Mouse (Mus musculus): ENCODE data around the gene Ctdnep1. TPM values are rescaled to one million over a fixed set of nuclear protein-coding genes. Genes with fewer than 3 reads are reported as not detected.
A peak's percentile ranks its signal among the peaks of the same experiment; 100 is the strongest.

Ctdnep1 gene
- polyA plus RNA-seq, 1 experiment from 2014 or later = 26.1 TPM

- Histone ChIP-seq H3K4me2 (ENCODE audit: low read length) (no peak overlapping the region), H3K4me1 (ENCODE audit: control insufficient read depth, insufficient read depth, low read length) (peaks cover 22% of the 10 kb centered on the region), H3K4me3 (ENCODE audit: low read depth, low read length) (no peak overlapping the region), H3K9me3 (replicated peaks; ENCODE audit: control insufficient read depth, low read length) (no peaks in the 10 kb centered on the region), H3K36me3 (ENCODE audit: control insufficient read depth, insufficient read depth, low read length) (peaks cover 64% of the 10 kb centered on the region), H3K27ac (ENCODE audit: low read depth, low read length) (no peak overlapping the region), H3K27me3 (replicated peaks; ENCODE audit: control insufficient read depth, insufficient read depth, low read length) (no peaks in the 10 kb centered on the region), H3K9ac (ENCODE audit: low read length) (no peak overlapping the region)
- ATAC-seq = no peak
- WGBS = 53% methylated on average over 5 of the region's 5 CpGs
- no peak for DNase-seq (ENCODE audit: low spot score)
Measured at GRCm38 (mm10) chr11:70005521-70005920, 24.6 kb downstream of the Ctdnep1 start.

GRCm38 (mm10) chr11:70010033-70010432 is 29.1 kb downstream of the Ctdnep1 start:
- DNase-seq (ENCODE audit: low spot score) (no peak), ATAC-seq (no peak)
- peaks cover 3% of the 10 kb centered on the region; the same call in 1 of the 2 replicates for H3K4me1 ChIP-seq (ENCODE audit: control insufficient read depth, insufficient read depth, low read length)
- no peak overlapping the region for H3K4me2 ChIP-seq (ENCODE audit: low read length)
- no peaks in the 10 kb centered on the region for H3K27me3 ChIP-seq (replicated peaks; ENCODE audit: control insufficient read depth, insufficient read depth, low read length)
- H3K4me3 ChIP-seq (ENCODE audit: low read depth, low read length) = no peak overlapping the region
- peaks cover 90% of the 10 kb centered on the region for H3K36me3 ChIP-seq (ENCODE audit: control insufficient read depth, insufficient read depth, low read length)
- H3K9me3 ChIP-seq (replicated peaks; ENCODE audit: control insufficient read depth, low read length) = no peaks in the 10 kb centered on the region
- H3K27ac ChIP-seq (ENCODE audit: low read depth, low read length) = no peak overlapping the region
- 92% methylated on average over 6 of the region's 6 CpGs for WGBS
- H3K9ac ChIP-seq (ENCODE audit: low read length) = no peak overlapping the region

DNA sequence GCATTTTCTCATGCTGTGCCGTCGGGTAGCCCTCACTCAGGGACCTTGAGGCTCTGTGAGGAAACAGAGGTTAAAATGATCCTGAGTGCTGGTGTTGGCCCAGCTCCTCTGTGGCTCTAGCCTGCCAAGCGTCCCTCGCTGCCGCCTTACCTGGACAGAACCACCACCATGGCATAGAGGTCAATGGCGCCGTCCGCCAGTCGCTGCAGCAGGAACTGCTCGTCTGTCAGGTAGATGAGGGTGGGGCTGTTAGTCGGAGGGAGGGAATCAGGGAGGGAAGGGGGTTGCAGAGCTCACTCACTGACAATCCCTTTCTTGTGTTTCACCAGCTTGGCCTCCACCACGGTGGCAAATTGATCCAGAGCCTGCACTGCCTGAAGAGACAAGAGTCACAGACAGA is 29.6 kb downstream of the Ctdnep1 start:
- ATAC-seq (no peak), DNase-seq (ENCODE audit: low spot score) (no peak)
- Histone ChIP-seq H3K9me3 (replicated peaks; ENCODE audit: control insufficient read depth, low read length) (no peaks in the 10 kb centered on the region), H3K4me2 (ENCODE audit: low read length) (no peak overlapping the region), H3K4me1 (ENCODE audit: control insufficient read depth, insufficient read depth, low read length) (peaks cover 3% of the 10 kb centered on the region; the same call in 1 of the 2 replicates), H3K9ac (ENCODE audit: low read length) (no peak overlapping the region), H3K27ac (ENCODE audit: low read depth, low read length) (no peak overlapping the region), H3K4me3 (ENCODE audit: low read depth, low read length) (no peak overlapping the region), H3K27me3 (replicated peaks; ENCODE audit: control insufficient read depth, insufficient read depth, low read length) (no peaks in the 10 kb centered on the region), H3K36me3 (ENCODE audit: control insufficient read depth, insufficient read depth, low read length) (peaks cover 85% of the 10 kb centered on the region)
- WGBS = 90% methylated on average over 12 of the region's 12 CpGs

DNA sequence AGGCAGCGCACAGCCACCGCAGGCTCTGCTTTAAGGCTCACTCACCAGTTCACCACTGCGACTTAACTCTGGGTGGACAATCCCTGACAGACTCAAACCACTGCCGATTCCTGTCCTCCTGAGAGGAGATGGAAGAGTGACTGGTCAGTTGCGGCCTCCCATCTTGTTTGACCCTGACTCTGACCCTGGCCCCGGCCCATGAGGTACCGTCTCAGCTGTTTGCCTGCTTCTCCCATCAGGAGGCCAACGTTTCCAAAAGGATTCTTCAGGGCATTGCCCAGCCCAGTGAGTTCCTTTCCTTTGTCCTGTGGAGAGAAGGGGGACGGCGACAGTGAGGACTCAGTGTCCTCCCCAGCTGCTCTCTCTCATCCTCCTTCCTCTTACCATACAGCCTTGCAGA is 30.0 kb downstream of the Ctdnep1 start:
- DNase-seq (ENCODE audit: low spot score) = no peak
- H3K27ac ChIP-seq (ENCODE audit: low read depth, low read length) = no peak overlapping the region
- no peaks in the 10 kb centered on the region for H3K9me3 ChIP-seq (replicated peaks; ENCODE audit: control insufficient read depth, low read length)
- no peaks in the 10 kb centered on the region for H3K27me3 ChIP-seq (replicated peaks; ENCODE audit: control insufficient read depth, insufficient read depth, low read length)
- peaks cover 3% of the 10 kb centered on the region; the same call in 1 of the 2 replicates for H3K4me1 ChIP-seq (ENCODE audit: control insufficient read depth, insufficient read depth, low read length)
- ATAC-seq = no peak
- H3K4me3 ChIP-seq (ENCODE audit: low read depth, low read length) = no peak overlapping the region
- no peak overlapping the region for H3K9ac ChIP-seq (ENCODE audit: low read length)
- H3K4me2 ChIP-seq (ENCODE audit: low read length) = no peak overlapping the region
- H3K36me3 ChIP-seq (ENCODE audit: control insufficient read depth, insufficient read depth, low read length) = peaks cover 81% of the 10 kb centered on the region
- whole genome bisulfite sequencing = 90% methylated on average over 10 of the region's 10 CpGs

DNA sequence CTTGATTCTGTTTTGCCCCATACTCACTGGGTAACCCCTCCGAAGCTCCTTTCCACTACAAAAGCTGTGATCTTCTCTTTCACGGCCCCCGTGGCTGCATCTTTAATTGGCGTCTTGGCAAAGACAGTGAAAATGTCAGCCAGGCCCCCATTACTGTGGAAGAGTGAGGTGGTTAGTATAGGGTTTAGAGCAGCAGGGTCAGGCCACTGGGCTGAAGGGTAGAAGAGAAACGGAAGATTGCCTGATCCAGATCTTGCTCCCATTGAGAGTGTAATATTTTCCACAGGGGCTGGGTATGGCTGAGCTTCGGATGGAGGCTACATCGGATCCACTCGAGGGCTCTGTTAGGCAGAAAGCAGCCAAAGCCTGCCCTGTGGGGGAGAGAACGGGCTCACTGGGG is 32.0 kb downstream of the Ctdnep1 start:
- Histone ChIP-seq H3K27ac (ENCODE audit: low read depth, low read length) (no peak overlapping the region), H3K4me3 (ENCODE audit: low read depth, low read length) (no peak overlapping the region), H3K9me3 (replicated peaks; ENCODE audit: control insufficient read depth, low read length) (no peaks in the 10 kb centered on the region), H3K4me2 (ENCODE audit: low read length) (no peak overlapping the region), H3K27me3 (replicated peaks; ENCODE audit: control insufficient read depth, insufficient read depth, low read length) (no peaks in the 10 kb centered on the region), H3K9ac (ENCODE audit: low read length) (no peak overlapping the region), H3K36me3 (ENCODE audit: control insufficient read depth, insufficient read depth, low read length) (peaks cover 62% of the 10 kb centered on the region), H3K4me1 (ENCODE audit: control insufficient read depth, insufficient read depth, low read length) (peaks cover 10% of the 10 kb centered on the region)
- no peak for DNase-seq (ENCODE audit: low spot score)
- 86% methylated on average over 9 of the region's 9 CpGs for WGBS
- no peak for ATAC-seq

GRCm38 (mm10) chr11:70013408-70013807 is 32.5 kb downstream of the Ctdnep1 start:
- no peak for DNase-seq (ENCODE audit: low spot score)
- no peak for ATAC-seq
- Histone ChIP-seq H3K4me2 (ENCODE audit: low read length) (no peak overlapping the region), H3K36me3 (ENCODE audit: control insufficient read depth, insufficient read depth, low read length) (peaks cover 57% of the 10 kb centered on the region), H3K27ac (ENCODE audit: low read depth, low read length) (no peak overlapping the region), H3K27me3 (replicated peaks; ENCODE audit: control insufficient read depth, insufficient read depth, low read length) (no peaks in the 10 kb centered on the region), H3K9ac (ENCODE audit: low read length) (no peak overlapping the region), H3K9me3 (replicated peaks; ENCODE audit: control insufficient read depth, low read length) (no peaks in the 10 kb centered on the region), H3K4me1 (ENCODE audit: control insufficient read depth, insufficient read depth, low read length) (peaks cover 11% of the 10 kb centered on the region), H3K4me3 (ENCODE audit: low read depth, low read length) (no peak overlapping the region)
- 80% methylated on average over 3 of the region's 3 CpGs for WGBS

GRCm38 (mm10) chr11:70014051-70014450 is 33.1 kb downstream of the Ctdnep1 start:
- ATAC-seq (no peak), DNase-seq (ENCODE audit: low spot score) (no peak)
- Histone ChIP-seq H3K9me3 (replicated peaks; ENCODE audit: control insufficient read depth, low read length) (no peaks in the 10 kb centered on the region), H3K36me3 (ENCODE audit: control insufficient read depth, insufficient read depth, low read length) (peaks cover 50% of the 10 kb centered on the region), H3K9ac (ENCODE audit: low read length) (no peak overlapping the region), H3K4me1 (ENCODE audit: control insufficient read depth, insufficient read depth, low read length) (peaks cover 12% of the 10 kb centered on the region), H3K27ac (ENCODE audit: low read depth, low read length) (no peak overlapping the region), H3K4me2 (ENCODE audit: low read length) (no peak overlapping the region), H3K4me3 (ENCODE audit: low read depth, low read length) (no peak overlapping the region), H3K27me3 (replicated peaks; ENCODE audit: control insufficient read depth, insufficient read depth, low read length) (no peaks in the 10 kb centered on the region)
- 65% methylated on average over 5 of the region's 5 CpGs for WGBS

GRCm38 (mm10) chr11:70014880-70015558 is 34.1 kb downstream of the Ctdnep1 start, which contains the start of gene Acadvl:
TSS of gene Acadvl (minus strand) at chr11:70015411.
- H3K4me2 ChIP-seq (ENCODE audit: low read length) = peak within 1 kb of the TSS; percentile 80
- H3K9ac ChIP-seq (ENCODE audit: low read length) = peak within 1 kb of the TSS; percentile 75
- H3K27me3 ChIP-seq (replicated peaks; ENCODE audit: control insufficient read depth, insufficient read depth, low read length) = no peaks in the 10 kb centered on the region
- DNase-seq (ENCODE audit: low spot score) = peak; percentile 89
- peaks cover 22% of the 10 kb centered on the region for H3K4me1 ChIP-seq (ENCODE audit: control insufficient read depth, insufficient read depth, low read length)
- peak within 1 kb of the TSS; percentile 29; the same call in 1 of the 2 replicates for H3K27ac ChIP-seq (ENCODE audit: low read depth, low read length)
- H3K9me3 ChIP-seq (replicated peaks; ENCODE audit: control insufficient read depth, low read length) = no peaks in the 10 kb centered on the region
- peaks cover 41% of the 10 kb centered on the region for H3K36me3 ChIP-seq (ENCODE audit: control insufficient read depth, insufficient read depth, low read length)
- peak; percentile 81 for ATAC-seq
- WGBS = under 1% methylated on average over 35 of the region's 35 CpGs
- peak within 1 kb of the TSS; percentile 45 for H3K4me3 ChIP-seq (ENCODE audit: low read depth, low read length)

DNA sequence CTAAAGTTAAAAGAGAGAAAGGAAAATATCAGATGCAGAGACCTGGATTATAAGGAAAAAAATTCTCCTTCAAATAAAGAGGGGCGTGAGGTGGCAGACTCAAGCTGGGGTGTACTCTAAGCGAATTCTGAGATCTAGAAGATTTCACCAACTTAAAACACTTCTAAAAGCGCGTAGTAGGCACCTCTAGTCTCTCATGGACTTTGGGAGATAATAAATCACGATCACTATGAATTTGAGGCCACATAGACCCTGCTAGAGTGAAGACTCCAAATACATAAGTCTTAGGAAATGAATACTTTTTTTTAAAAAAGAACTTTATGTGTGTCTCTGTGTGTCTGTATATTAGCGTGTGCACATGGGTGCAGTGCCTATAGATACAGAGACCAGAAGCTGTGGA is 34.7 kb downstream of the Ctdnep1 start:
- H3K9ac ChIP-seq (ENCODE audit: low read length) = peak overlapping the region; percentile 75
- no peaks in the 10 kb centered on the region for H3K27me3 ChIP-seq (replicated peaks; ENCODE audit: control insufficient read depth, insufficient read depth, low read length)
- WGBS = 64% methylated on average over 6 of the region's 6 CpGs
- H3K4me2 ChIP-seq (ENCODE audit: low read length) = peak overlapping the region; percentile 80
- H3K9me3 ChIP-seq (replicated peaks; ENCODE audit: control insufficient read depth, low read length) = no peaks in the 10 kb centered on the region
- DNase-seq (ENCODE audit: low spot score) (no peak), ATAC-seq (no peak)
- H3K36me3 ChIP-seq (ENCODE audit: control insufficient read depth, insufficient read depth, low read length) = peaks cover 34% of the 10 kb centered on the region
- H3K27ac ChIP-seq (ENCODE audit: low read depth, low read length) = no peak overlapping the region
- H3K4me3 ChIP-seq (ENCODE audit: low read depth, low read length) = peak overlapping the region; percentile 45; the same call in 1 of the 2 replicates
- H3K4me1 ChIP-seq (ENCODE audit: control insufficient read depth, insufficient read depth, low read length) = peaks cover 27% of the 10 kb centered on the region

Measured in forebrain, embryonic 14.5 days (tissue).